Mouse (Mus musculus): ENCODE measurements around the gene Epha2. TPM values are rescaled to one million over a fixed set of nuclear protein-coding genes. Genes with fewer than 3 reads are reported as not detected.

The Epha2 gene
- polyA plus RNA-seq, 1 experiment from 2014 or later, result 0.21 TPM

GRCm38 (mm10) chr4:141277157-141277556 lies 23.9 kb upstream of the Epha2 start:
- 83% methylated on average over 8 of the region's 8 CpGs for WGBS
- ATAC-seq (ENCODE audit: low read depth), result no peak
- Histone ChIP-seq H3K36me3 (ENCODE audit: control insufficient read depth, insufficient read depth, low read length) (no peaks in the 10 kb centered on the region), H3K27ac (ENCODE audit: low read depth, low read length) (no peak overlapping the region), H3K4me1 (ENCODE audit: control insufficient read depth, insufficient read depth, low read length) (no peaks in the 10 kb centered on the region), H3K9me3 (ENCODE audit: control insufficient read depth, low read length) (no peaks in the 10 kb centered on the region), H3K4me2 (ENCODE audit: low read depth, low read length) (no peak overlapping the region), H3K27me3 (ENCODE audit: control insufficient read depth, insufficient read depth, low read length) (no peaks in the 10 kb centered on the region), H3K9ac (replicated peaks; ENCODE audit: low read depth, low read length) (no peak overlapping the region), H3K4me3 (ENCODE audit: low read depth, low read length) (no peak overlapping the region)

GRCm38 (mm10) chr4:141278154-141278553 lies 22.9 kb upstream of the Epha2 start:
- no peaks in the 10 kb centered on the region for H3K9me3 ChIP-seq (ENCODE audit: control insufficient read depth, low read length)
- WGBS, result 72% methylated on average over 7 of the region's 7 CpGs
- ATAC-seq (ENCODE audit: low read depth), result no peak

DNA sequence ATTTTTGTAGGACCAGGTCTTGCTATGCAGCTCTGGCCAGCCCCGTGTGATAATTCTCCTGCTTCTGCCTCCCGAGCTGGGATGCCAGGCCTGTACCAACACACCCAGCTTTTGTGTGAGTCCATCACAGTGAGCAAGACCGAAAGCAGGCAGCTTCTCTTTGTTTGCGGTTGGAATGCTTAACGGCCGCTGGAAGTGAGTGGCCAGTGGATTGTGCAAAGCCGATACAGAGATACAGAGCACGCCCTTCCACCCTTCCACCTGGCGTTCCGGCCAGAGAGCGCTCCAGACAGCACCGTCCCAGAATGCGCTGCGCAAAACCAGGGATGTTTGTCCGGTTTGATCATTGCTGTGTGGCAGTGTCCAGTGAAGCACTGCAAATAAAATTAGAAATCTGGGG lies 21.7 kb upstream of the Epha2 start:
- ATAC-seq (ENCODE audit: low read depth), result no peak

More at GRCm38 (mm10) chr4:141278154-141278553, 22.9 kb upstream of the Epha2 start:
- Histone ChIP-seq H3K4me3 (ENCODE audit: low read depth, low read length) (no peak overlapping the region), H3K27ac (ENCODE audit: low read depth, low read length) (no peak overlapping the region), H3K36me3 (ENCODE audit: control insufficient read depth, insufficient read depth, low read length) (no peaks in the 10 kb centered on the region), H3K4me1 (ENCODE audit: control insufficient read depth, insufficient read depth, low read length) (no peaks in the 10 kb centered on the region), H3K9ac (replicated peaks; ENCODE audit: low read depth, low read length) (no peak overlapping the region), H3K4me2 (ENCODE audit: low read depth, low read length) (no peak overlapping the region), H3K27me3 (ENCODE audit: control insufficient read depth, insufficient read depth, low read length) (no peaks in the 10 kb centered on the region)

GRCm38 (mm10) chr4:141279783-141280182 lies 21.3 kb upstream of the Epha2 start:
- no peaks in the 10 kb centered on the region for H3K27me3 ChIP-seq (ENCODE audit: control insufficient read depth, insufficient read depth, low read length)
- no peak overlapping the region for H3K4me2 ChIP-seq (ENCODE audit: low read depth, low read length)
- no peak overlapping the region for H3K9ac ChIP-seq (replicated peaks; ENCODE audit: low read depth, low read length)
- 89% methylated on average over 5 of the region's 6 CpGs for WGBS
- no peak for ATAC-seq (ENCODE audit: low read depth)
- H3K27ac ChIP-seq (ENCODE audit: low read depth, low read length), result no peak overlapping the region
- no peaks in the 10 kb centered on the region for H3K9me3 ChIP-seq (ENCODE audit: control insufficient read depth, low read length)
- H3K4me3 ChIP-seq (ENCODE audit: low read depth, low read length), result no peak overlapping the region
- H3K36me3 ChIP-seq (ENCODE audit: control insufficient read depth, insufficient read depth, low read length), result no peaks in the 10 kb centered on the region
- peaks cover 4% of the 10 kb centered on the region; the same call in 1 of the 2 replicates for H3K4me1 ChIP-seq (ENCODE audit: control insufficient read depth, insufficient read depth, low read length)

More for the DNA sequence above, 21.7 kb upstream of the Epha2 start:
- H3K4me1 ChIP-seq (ENCODE audit: control insufficient read depth, insufficient read depth, low read length), result peaks cover 4% of the 10 kb centered on the region; the same call in 1 of the 2 replicates
- WGBS, result 50% methylated on average over 15 of the region's 15 CpGs
- H3K27ac ChIP-seq (ENCODE audit: low read depth, low read length), result no peak overlapping the region
- no peak overlapping the region for H3K9ac ChIP-seq (replicated peaks; ENCODE audit: low read depth, low read length)
- H3K4me3 ChIP-seq (ENCODE audit: low read depth, low read length), result no peak overlapping the region
- H3K27me3 ChIP-seq (ENCODE audit: control insufficient read depth, insufficient read depth, low read length), result no peaks in the 10 kb centered on the region
- H3K9me3 ChIP-seq (ENCODE audit: control insufficient read depth, low read length), result no peaks in the 10 kb centered on the region
- H3K4me2 ChIP-seq (ENCODE audit: low read depth, low read length), result no peak overlapping the region
- no peaks in the 10 kb centered on the region for H3K36me3 ChIP-seq (ENCODE audit: control insufficient read depth, insufficient read depth, low read length)

- 89% methylated on average over 1 of the region's 1 CpGs for WGBS
- Histone ChIP-seq H3K36me3 (ENCODE audit: control insufficient read depth, insufficient read depth, low read length) (no peaks in the 10 kb centered on the region), H3K27ac (ENCODE audit: low read depth, low read length) (no peak overlapping the region), H3K4me2 (ENCODE audit: low read depth, low read length) (no peak overlapping the region), H3K4me3 (ENCODE audit: low read depth, low read length) (no peak overlapping the region), H3K27me3 (ENCODE audit: control insufficient read depth, insufficient read depth, low read length) (no peaks in the 10 kb centered on the region), H3K4me1 (ENCODE audit: control insufficient read depth, insufficient read depth, low read length) (peaks cover 4% of the 10 kb centered on the region; the same call in 1 of the 2 replicates), H3K9me3 (ENCODE audit: control insufficient read depth, low read length) (no peaks in the 10 kb centered on the region), H3K9ac (replicated peaks; ENCODE audit: low read depth, low read length) (no peak overlapping the region)
- ATAC-seq (ENCODE audit: low read depth), result no peak
Observed at GRCm38 (mm10) chr4:141280471-141280870, 20.6 kb upstream of the Epha2 start.

- Histone ChIP-seq H3K9ac (replicated peaks; ENCODE audit: low read depth, low read length) (no peak overlapping the region), H3K9me3 (ENCODE audit: control insufficient read depth, low read length) (no peaks in the 10 kb centered on the region), H3K4me1 (ENCODE audit: control insufficient read depth, insufficient read depth, low read length) (peaks cover 4% of the 10 kb centered on the region; the same call in 1 of the 2 replicates), H3K27ac (ENCODE audit: low read depth, low read length) (no peak overlapping the region), H3K36me3 (ENCODE audit: control insufficient read depth, insufficient read depth, low read length) (no peaks in the 10 kb centered on the region), H3K4me2 (ENCODE audit: low read depth, low read length) (no peak overlapping the region), H3K27me3 (ENCODE audit: control insufficient read depth, insufficient read depth, low read length) (no peaks in the 10 kb centered on the region), H3K4me3 (ENCODE audit: low read depth, low read length) (no peak overlapping the region)
- 36% methylated on average over 6 of the region's 6 CpGs for WGBS
- no peak for ATAC-seq (ENCODE audit: low read depth)
Observed at GRCm38 (mm10) chr4:141281153-141281552, 19.9 kb upstream of the Epha2 start.

GRCm38 (mm10) chr4:141281578-141281977 lies 19.5 kb upstream of the Epha2 start:
- Histone ChIP-seq H3K27ac (ENCODE audit: low read depth, low read length) (no peak overlapping the region), H3K36me3 (ENCODE audit: control insufficient read depth, insufficient read depth, low read length) (no peaks in the 10 kb centered on the region), H3K27me3 (ENCODE audit: control insufficient read depth, insufficient read depth, low read length) (no peaks in the 10 kb centered on the region), H3K9me3 (ENCODE audit: control insufficient read depth, low read length) (no peaks in the 10 kb centered on the region), H3K4me1 (ENCODE audit: control insufficient read depth, insufficient read depth, low read length) (peaks cover 5% of the 10 kb centered on the region; the same call in 1 of the 2 replicates), H3K4me3 (ENCODE audit: low read depth, low read length) (no peak overlapping the region), H3K9ac (replicated peaks; ENCODE audit: low read depth, low read length) (no peak overlapping the region), H3K4me2 (ENCODE audit: low read depth, low read length) (no peak overlapping the region)
- no peak for ATAC-seq (ENCODE audit: low read depth)
- 41% methylated on average over 1 of the region's 1 CpGs for WGBS

DNA sequence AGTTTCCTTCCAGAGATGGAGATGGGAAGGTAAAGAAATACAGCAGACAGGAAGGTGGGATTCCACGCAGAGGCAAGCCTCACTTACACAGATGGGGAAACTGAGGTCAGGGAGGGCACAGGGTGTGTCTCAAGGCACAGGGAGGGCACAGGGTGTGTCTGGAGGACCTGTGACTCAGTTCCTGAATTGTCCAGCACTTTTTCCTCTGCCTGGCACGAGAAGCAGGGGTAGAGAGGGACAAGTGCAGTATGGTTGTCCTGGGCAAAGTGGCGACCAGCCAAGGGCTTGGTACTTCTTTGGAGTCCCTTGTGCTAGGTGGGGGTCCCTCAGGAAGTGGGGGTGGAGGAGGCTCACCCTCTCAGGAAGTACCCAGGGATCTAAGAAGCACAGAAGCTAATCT lies 19.0 kb upstream of the Epha2 start:
- Histone ChIP-seq H3K27ac (ENCODE audit: low read depth, low read length) (no peak overlapping the region), H3K36me3 (ENCODE audit: control insufficient read depth, insufficient read depth, low read length) (no peaks in the 10 kb centered on the region), H3K9ac (replicated peaks; ENCODE audit: low read depth, low read length) (no peak overlapping the region), H3K4me1 (ENCODE audit: control insufficient read depth, insufficient read depth, low read length) (peaks cover 10% of the 10 kb centered on the region), H3K4me3 (ENCODE audit: low read depth, low read length) (no peak overlapping the region), H3K27me3 (ENCODE audit: control insufficient read depth, insufficient read depth, low read length) (no peaks in the 10 kb centered on the region), H3K9me3 (ENCODE audit: control insufficient read depth, low read length) (no peaks in the 10 kb centered on the region), H3K4me2 (ENCODE audit: low read depth, low read length) (no peak overlapping the region)
- WGBS, result 68% methylated on average over 3 of the region's 3 CpGs
- ATAC-seq (ENCODE audit: low read depth), result no peak

DNA sequence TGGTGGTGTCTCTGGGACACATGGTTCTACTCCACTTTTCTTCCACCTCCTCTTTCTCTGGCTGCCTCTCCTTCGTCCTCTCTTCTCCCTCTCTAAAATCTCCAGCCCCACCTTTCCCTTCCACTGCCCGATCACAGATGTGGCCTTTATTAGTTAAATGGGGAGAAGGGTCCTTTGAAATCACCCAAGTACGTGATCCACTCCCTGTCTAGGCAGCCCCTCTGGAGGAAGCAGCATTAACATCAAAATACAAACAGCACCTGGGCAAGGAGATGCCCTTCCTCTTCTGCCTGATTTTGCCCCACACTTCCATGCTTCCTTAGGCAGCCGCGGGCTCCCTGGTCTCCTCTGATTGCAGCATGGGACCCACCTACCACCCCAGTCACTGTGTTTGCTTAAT lies 18.4 kb upstream of the Epha2 start:
- Histone ChIP-seq H3K36me3 (ENCODE audit: control insufficient read depth, insufficient read depth, low read length) (no peaks in the 10 kb centered on the region), H3K9me3 (ENCODE audit: control insufficient read depth, low read length) (no peaks in the 10 kb centered on the region)

More for the DNA sequence above, 18.4 kb upstream of the Epha2 start:
- 39% methylated on average over 5 of the region's 5 CpGs for WGBS
- Histone ChIP-seq H3K27ac (ENCODE audit: low read depth, low read length) (no peak overlapping the region), H3K4me2 (ENCODE audit: low read depth, low read length) (no peak overlapping the region), H3K9ac (replicated peaks; ENCODE audit: low read depth, low read length) (no peak overlapping the region), H3K4me1 (ENCODE audit: control insufficient read depth, insufficient read depth, low read length) (peaks cover 14% of the 10 kb centered on the region), H3K27me3 (ENCODE audit: control insufficient read depth, insufficient read depth, low read length) (no peaks in the 10 kb centered on the region), H3K4me3 (ENCODE audit: low read depth, low read length) (no peak overlapping the region)
- no peak for ATAC-seq (ENCODE audit: low read depth)
